Mouse (Mus musculus) CH12.LX (cell line): ENCODE data around the gene Foxo4.

Experiments used
- CTCF ChIP-seq, 2 experiments: IDR thresholded peaks in 1 of 2; conservative IDR thresholded peaks in 1 of 2; 2 replicates each; pipeline ENCODE4 v1.5.1; 2011 to 2012; ENCODE audit warnings: low read depth in 2 of 2, low read length in 2 of 2, improper control_type of control experiment in 1 of 2, inconsistent platforms in 1 of 2, mild to moderate bottlenecking in 1 of 2, moderate library complexity in 1 of 2
- EP300 ChIP-seq: IDR thresholded peaks from 2 replicates; pipeline ENCODE4 v1.6.1; 2011; ENCODE audit warnings: low read length, improper control_type of control experiment
- JUND ChIP-seq: conservative IDR thresholded peaks from 2 replicates; pipeline ENCODE4 v1.6.1; 2011; ENCODE audit warnings: low read depth, low read length, improper control_type of control experiment
- MAFK ChIP-seq: IDR thresholded peaks from 2 replicates; pipeline ENCODE4 v1.6.1; 2011; ENCODE audit warnings: low read length, improper control_type of control experiment; ENCODE audit not compliant: insufficient replicate concordance
- MEF2A ChIP-seq: IDR thresholded peaks from 2 replicates; pipeline ENCODE4 v1.6.1; 2014; ENCODE audit warnings: low read depth, mild to moderate bottlenecking, inconsistent platforms, low read length, improper control_type of control experiment, borderline replicate concordance
- TBP ChIP-seq: conservative IDR thresholded peaks from 2 replicates; pipeline ENCODE4 v1.6.1; 2011; ENCODE audit warnings: low read depth, low read length, improper control_type of control experiment

DNA sequence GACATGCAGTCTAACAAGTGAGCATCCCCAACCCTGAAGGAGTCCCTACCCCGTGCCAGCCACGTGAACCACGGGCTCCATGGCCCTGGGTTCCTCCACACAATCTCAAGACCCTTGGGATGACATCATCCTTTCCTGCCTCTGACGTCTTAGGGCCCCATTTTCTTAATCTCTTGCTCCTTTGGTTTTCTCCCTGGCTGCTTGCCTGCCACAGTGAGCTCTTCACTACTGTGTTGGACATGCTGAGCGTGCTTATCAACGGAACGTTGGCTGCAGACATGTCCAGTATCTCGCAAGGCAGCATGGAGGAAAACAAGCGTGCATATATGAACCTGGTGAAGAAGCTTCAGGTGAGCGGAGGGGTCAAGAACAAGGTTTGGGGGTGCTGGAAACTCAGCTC, 35.8 kb downstream of the Foxo4 start:
- TF ChIP-seq MAFK (no peak), CTCF (conservative IDR thresholded peaks at IDR 0.05 in 1 of 2, IDR thresholded peaks at IDR 0.05 in 1 of 2; ENCODE audit: low read depth in 2 of 2, low read length in 2 of 2) (no peak), JUND (no peak), TBP (no peak), EP300 (no peak), MEF2A (no peak)
